Mouse (Mus musculus) mammary gland, adult 2 months (tissue): Measurements from ENCODE around the gene Olfr1042. TPM values are rescaled to one million over a fixed set of nuclear protein-coding genes. Genes with fewer than 3 reads are reported as not detected.

Experiments
- polyA plus RNA-seq: library from polyadenylated mRNA; depleted of rRNA; stranded (reverse); fragments of >200 nt; gene quantifications from 2 replicates; pipeline ENCODE4 v1.2.3, GENCODE M21; 2012; ENCODE audit warnings: low replicate concordance; rRNA removed

The Olfr1042 gene
- polyA plus RNA-seq = not detected in 2 replicates

DNA sequence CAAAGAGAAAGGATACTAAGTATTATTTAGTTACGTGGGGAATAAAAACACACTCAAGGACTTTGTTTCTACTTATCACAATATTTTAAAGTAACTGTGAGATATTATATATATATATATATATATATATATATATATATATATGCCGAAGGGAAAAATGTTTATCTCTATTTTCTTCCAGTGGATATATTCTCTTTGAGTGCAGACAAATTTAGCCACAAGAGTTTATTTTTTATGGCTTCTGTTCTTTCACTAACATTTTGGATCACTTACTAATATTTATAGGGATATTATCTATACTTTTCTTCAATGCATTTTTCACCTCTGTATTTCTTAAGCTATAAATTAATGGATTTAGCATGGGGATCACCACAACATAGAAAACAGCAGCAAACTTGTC lies at the start of gene Olfr1042:
Olfr1042 (minus strand) TSS at position 101 of the 400 bp plus-strand sequence.

DNA sequence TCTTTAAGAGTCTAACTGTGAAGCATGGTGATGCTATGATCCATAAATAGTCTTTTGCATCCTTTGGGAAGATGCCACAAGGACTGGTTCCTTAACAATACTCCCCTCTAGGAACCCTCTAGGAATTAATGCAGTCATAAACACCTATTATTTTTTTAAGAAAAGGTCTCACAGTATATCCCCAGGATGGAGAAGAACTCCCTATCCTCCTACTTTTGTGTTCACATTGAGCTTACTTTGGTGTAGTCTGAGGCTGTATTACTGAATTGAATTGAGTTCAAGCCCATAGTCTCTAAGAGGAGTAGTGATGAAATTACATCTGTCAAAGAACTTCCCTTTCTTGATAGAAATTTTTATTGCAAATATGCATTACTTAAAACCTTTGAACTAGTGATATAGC lies 41.3 kb upstream of the Olfr1042 start, which contains the start of gene Olfr1045:
Olfr1045 (minus strand) TSS at position 101 of the 400 bp plus-strand sequence.

DNA sequence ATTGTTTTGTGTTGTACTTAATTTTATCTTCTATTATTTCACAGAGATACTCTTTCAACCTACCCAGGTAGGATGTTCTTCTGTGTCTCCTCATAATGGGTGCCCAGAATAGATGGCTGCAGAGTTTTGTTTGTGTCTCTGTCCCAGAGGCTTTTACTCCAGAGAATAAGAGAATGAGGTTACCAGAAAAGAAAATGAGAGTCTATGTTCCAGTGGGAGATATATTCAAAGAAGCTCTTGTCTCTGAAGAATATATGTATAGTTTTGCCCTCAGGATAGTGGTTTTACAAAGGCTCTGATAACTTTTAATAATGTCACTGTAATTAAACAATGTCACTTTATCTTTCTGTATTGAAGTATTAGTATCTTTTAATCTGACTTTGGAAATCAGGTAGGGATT lies 23.9 kb upstream of the Olfr1042 start, which contains the start of gene Olfr52:
Olfr52 (minus strand) TSS at position 101 of the 400 bp plus-strand sequence.

DNA sequence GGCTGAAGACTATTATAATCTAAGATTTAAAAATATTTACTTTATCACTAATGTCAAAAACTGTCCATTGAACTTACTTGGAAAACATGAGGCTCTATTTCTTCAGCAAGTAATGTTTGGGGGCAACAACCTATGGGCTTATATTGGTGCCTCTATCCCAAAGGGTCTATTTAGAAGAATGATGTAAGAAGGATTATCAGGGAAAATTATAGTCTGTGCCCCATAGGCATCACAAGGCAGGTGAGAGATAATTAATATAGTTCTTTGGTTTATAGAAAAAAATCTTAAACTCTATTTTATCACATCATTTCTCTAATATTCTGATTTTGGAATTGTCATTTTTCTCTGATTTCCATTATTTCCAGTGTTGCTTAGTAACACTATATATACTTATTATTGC lies 16.1 kb upstream of the Olfr1042 start, which contains the start of gene Olfr1044:
Olfr1044 (minus strand) TSS at position 101 of the 400 bp plus-strand sequence.

DNA sequence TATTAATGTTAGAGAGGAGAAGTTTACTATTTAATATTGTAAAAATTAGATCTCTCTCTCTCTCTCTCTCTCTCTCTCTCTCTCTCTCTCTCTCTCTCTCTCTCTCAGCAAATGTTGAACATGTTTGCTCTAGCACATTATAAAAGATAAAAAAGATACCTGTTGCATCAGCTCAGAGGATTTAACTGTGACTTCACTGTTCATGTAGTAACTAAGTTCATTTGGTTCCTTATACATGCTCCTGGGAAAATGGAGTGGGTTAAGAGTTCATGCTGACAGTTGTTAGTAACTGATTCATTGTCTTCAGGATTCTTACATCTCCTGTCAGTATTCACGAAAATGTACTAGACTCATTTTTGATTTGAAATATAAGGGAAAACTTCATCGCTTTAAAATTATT lies 5.8 kb upstream of the Olfr1042 start, which contains the start of gene Olfr1043:
Olfr1043 (minus strand) TSS at position 101 of the 400 bp plus-strand sequence.

DNA sequence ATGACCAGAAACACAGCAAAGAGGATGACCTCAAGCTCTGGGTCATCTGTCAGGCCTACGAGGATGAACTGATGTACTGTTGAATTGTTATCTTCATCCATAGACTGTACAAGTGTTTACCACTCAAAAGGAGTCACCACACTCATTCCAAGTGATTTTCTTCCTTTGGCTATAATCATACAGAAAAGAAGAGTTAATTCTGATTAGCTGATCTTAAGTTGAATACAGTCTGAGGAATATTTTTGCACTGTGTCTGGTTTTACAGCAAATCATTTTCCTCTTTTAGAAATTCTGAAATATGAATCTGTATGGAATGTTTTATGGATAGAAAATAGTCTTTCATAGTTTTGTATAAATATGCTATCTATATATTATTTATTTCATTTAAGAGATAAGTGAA lies 15.0 kb downstream of the Olfr1042 start, which contains the start of gene Olfr1040:
Olfr1040 (minus strand) TSS at position 101 of the 400 bp plus-strand sequence.

DNA sequence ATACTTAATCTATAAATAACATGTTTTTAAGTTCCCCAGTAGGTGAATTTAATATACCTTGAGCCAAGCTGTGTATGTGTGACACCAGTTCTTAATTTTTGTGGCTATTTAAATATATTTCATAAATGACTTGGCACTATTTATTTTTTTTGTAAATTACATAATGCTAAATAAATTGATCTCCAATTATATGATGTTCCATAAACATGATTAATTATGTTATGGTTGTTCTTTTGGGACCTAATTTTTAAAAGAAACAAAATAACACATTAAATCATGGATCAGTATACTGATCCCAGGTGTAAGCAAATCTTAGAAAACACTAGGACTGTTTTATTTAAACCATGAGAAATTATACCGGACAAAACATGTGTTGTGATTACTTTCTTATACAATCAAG lies 25.8 kb downstream of the Olfr1042 start, which contains the start of gene Olfr1039:
Olfr1039 (minus strand) TSS at position 101 of the 400 bp plus-strand sequence.

Other genes with a start within 250 kb of the Olfr1042 start
- not detected in 2 replicates for gene Olfr1025-ps1, start 246.6 kb downstream of the Olfr1042 start, polyA plus RNA-seq
- not detected in 2 replicates for gene Olfr1026, start 240.3 kb downstream of the Olfr1042 start, polyA plus RNA-seq
- gene Olfr1028, start 211.4 kb downstream of the Olfr1042 start, polyA plus RNA-seq = not detected in 2 replicates
- not detected in 2 replicates for gene Olfr1029, start 187.9 kb downstream of the Olfr1042 start, polyA plus RNA-seq
- gene Olfr1030, start 182.6 kb downstream of the Olfr1042 start, polyA plus RNA-seq = not detected in 2 replicates
- not detected in 2 replicates for gene Olfr1031, start 171.5 kb downstream of the Olfr1042 start, polyA plus RNA-seq
- gene Olfr1032, start 156.3 kb downstream of the Olfr1042 start, polyA plus RNA-seq = not detected in 2 replicates
- 0.29 and 0.73 TPM in 2 replicates for gene Olfr1033, start 141.2 kb downstream of the Olfr1042 start, polyA plus RNA-seq
- 0.20 TPM in 1 of 2 replicates, not detected in the other for gene Olfr1034, start 116.0 kb downstream of the Olfr1042 start, polyA plus RNA-seq
- gene Olfr1036, start 87.8 kb downstream of the Olfr1042 start, polyA plus RNA-seq = not detected in 2 replicates
- gene Olfr1037, start 74.5 kb downstream of the Olfr1042 start, polyA plus RNA-seq = not detected in 2 replicates
- gene Olfr1039, start 25.9 kb downstream of the Olfr1042 start, polyA plus RNA-seq = not detected in 2 replicates
- gene Olfr1040, start 15.1 kb downstream of the Olfr1042 start, polyA plus RNA-seq = not detected in 2 replicates
- not detected in 2 replicates for gene Olfr1043, start 5.7 kb upstream of the Olfr1042 start, polyA plus RNA-seq
- gene Olfr1044, start 16.0 kb upstream of the Olfr1042 start, polyA plus RNA-seq = not detected in 2 replicates
- gene Olfr52, start 23.8 kb upstream of the Olfr1042 start, polyA plus RNA-seq = not detected in 2 replicates
- not detected in 2 replicates for gene Olfr1045, start 41.2 kb upstream of the Olfr1042 start, polyA plus RNA-seq
- not detected in 2 replicates for gene Olfr1046, start 57.5 kb upstream of the Olfr1042 start, polyA plus RNA-seq
- not detected in 2 replicates for gene Olfr1047, start 69.6 kb upstream of the Olfr1042 start, polyA plus RNA-seq
- gene Olfr1048, start 78.5 kb upstream of the Olfr1042 start, polyA plus RNA-seq = not detected in 2 replicates
- not detected in 2 replicates for gene Olfr1049, start 96.5 kb upstream of the Olfr1042 start, polyA plus RNA-seq
- not detected in 2 replicates for gene Olfr1051, start 117.2 kb upstream of the Olfr1042 start, polyA plus RNA-seq
- not detected in 2 replicates for gene Olfr1052, start 130.6 kb upstream of the Olfr1042 start, polyA plus RNA-seq
- not detected in 2 replicates for gene Olfr1053, start 153.4 kb upstream of the Olfr1042 start, polyA plus RNA-seq
- gene Olfr1054, start 173.6 kb upstream of the Olfr1042 start, polyA plus RNA-seq = not detected in 2 replicates
- gene Olfr1055, start 188.4 kb upstream of the Olfr1042 start, polyA plus RNA-seq = not detected in 2 replicates
- not detected in 2 replicates for gene Olfr1056, start 200.6 kb upstream of the Olfr1042 start, polyA plus RNA-seq
- not detected in 2 replicates for gene Olfr1057, start 216.6 kb upstream of the Olfr1042 start, polyA plus RNA-seq
- gene Olfr1058, start 226.7 kb upstream of the Olfr1042 start, polyA plus RNA-seq = not detected in 2 replicates